Mouse (Mus musculus) heart, embryonic 14.5 days (tissue): Measurements from ENCODE around the gene Rock2. TPM values are rescaled to one million over a fixed set of nuclear protein-coding genes. Genes with fewer than 3 reads are reported as not detected.

ENCODE experiments used
- ATAC-seq: fragments of 200-750 bp; cut with Nextera tagmentation; 2 replicates; pipeline ENCODE4 v1.8.0; 2017; ENCODE audit warnings: low read depth, moderate TSS enrichment; ENCODE audit not compliant: insufficient number of reproducible peaks, insufficient read depth, low FRiP score
- H3K27ac ChIP-seq, 2 experiments: fragments of 200-500 bp in 1 of 2; fragments of 300-500 bp in 1 of 2; sonication (generic) in 1 of 2; replicated peaks in 1 of 2; 2 replicates each; pipeline ENCODE4 v1.5.1; 2012 to 2014; ENCODE audit warnings: low read depth in 2 of 2, low read length in 2 of 2, control low read depth in 1 of 2, mild to moderate bottlenecking in 1 of 2, mixed read lengths in 1 of 2; ENCODE audit not compliant: control insufficient read depth in 1 of 2, insufficient read depth in 1 of 2
- H3K27me3 ChIP-seq: fragments of 300-500 bp; sonication (generic); 2 replicates; pipeline ENCODE4 v1.6.1; 2014; ENCODE audit warnings: mild to moderate bottlenecking, low read length, control low read depth; ENCODE audit not compliant: control insufficient read depth, insufficient read depth
- H3K36me3 ChIP-seq: fragments of 300-500 bp; sonication (generic); 2 replicates; pipeline ENCODE4 v1.6.1; 2014; ENCODE audit warnings: mild to moderate bottlenecking, control low read depth, low read length, mixed read lengths; ENCODE audit not compliant: control insufficient read depth, insufficient read depth
- H3K4me1 ChIP-seq, 2 experiments: fragments of 200-500 bp in 1 of 2; fragments of 300-500 bp in 1 of 2; sonication (generic) in 1 of 2; 2 replicates each; pipeline ENCODE4 v1.6.1; 2012 to 2014; ENCODE audit warnings: low read length in 2 of 2, control low read depth in 1 of 2, mixed read lengths in 1 of 2; ENCODE audit not compliant: control insufficient read depth in 2 of 2, insufficient read depth in 2 of 2
- H3K4me2 ChIP-seq: fragments of 300-500 bp; sonication (generic); 2 replicates; pipeline ENCODE4 v1.6.1; 2014; ENCODE audit warnings: mild to moderate bottlenecking, low read length
- H3K4me3 ChIP-seq, 2 experiments: fragments of 200-500 bp in 1 of 2; fragments of 300-500 bp in 1 of 2; sonication (generic) in 1 of 2; 2 replicates each; pipeline ENCODE4 v1.5.1; 2012 to 2014; ENCODE audit warnings: low read length in 2 of 2, mild to moderate bottlenecking in 2 of 2, control low read depth in 1 of 2, low read depth in 1 of 2, moderate library complexity in 1 of 2; ENCODE audit not compliant: control insufficient read depth in 1 of 2, insufficient read depth in 1 of 2
- H3K9ac ChIP-seq: fragments of 300-500 bp; sonication (generic); 2 replicates; pipeline ENCODE4 v1.6.1; 2014; ENCODE audit warnings: mild to moderate bottlenecking, low read length
- H3K9me3 ChIP-seq: fragments of 300-500 bp; sonication (generic); 2 replicates; pipeline ENCODE4 v1.6.1; 2016; ENCODE audit warnings: low read length, control low read depth; ENCODE audit not compliant: control insufficient read depth
- WGBS: fragments of 180-500 bp; shearing (Covaris S2); extraction: QIAGEN DNeasy Blood & Tissue Kit; methylation state at CpG from one replicate; pipeline ENCODE4 v1.1.7; 2014; 5-methylcytosine and 5-hydroxymethylcytosine counted together
- polyA plus RNA-seq: library from polyadenylated mRNA; unstranded; fragments of >200 nt; fragmentation: Nextera tagmentation; extraction: Ambion mirVana; gene quantifications from 2 replicates; pipeline ENCODE4 v1.2.1, GENCODE M21; 2014

Rock2 gene
- polyA plus RNA-seq, 1 experiment from 2014 or later, result 24.8 TPM

GRCm38 (mm10) chr12:17037053-17037610, 142.4 kb downstream of the Rock2 start:
- Histone ChIP-seq H3K4me3 (no peak overlapping the region), H3K9ac (no peak overlapping the region), H3K27ac (no peak overlapping the region), H3K36me3 (no peaks in the 10 kb centered on the region), H3K4me2 (no peak overlapping the region), H3K4me1 (no peaks in the 10 kb centered on the region), H3K27me3 (no peaks in the 10 kb centered on the region), H3K9me3 (no peaks in the 10 kb centered on the region)
- ATAC-seq, result no peak
- 65% methylated on average over 14 of the region's 14 CpGs for WGBS

Other genes starting within 250 kb of the Rock2 start
- gene Ntsr2, start 241.5 kb upstream of the Rock2 start, polyA plus RNA-seq, result 0.11 and 0.19 TPM in 2 replicates
- 0.39 and 0.59 TPM in 2 replicates for gene Greb1, start 94.0 kb upstream of the Rock2 start, polyA plus RNA-seq
- gene E2f6, start 83.9 kb upstream of the Rock2 start, polyA plus RNA-seq, result 51.3 and 57.3 TPM in 2 replicates
- gene Pqlc3, start 105.5 kb downstream of the Rock2 start, polyA plus RNA-seq, result 3.2 and 4.0 TPM in 2 replicates
- not detected in 2 replicates for gene 2410004P03Rik, start 116.8 kb downstream of the Rock2 start, polyA plus RNA-seq